ENCODE assay signal across 8 mouse cellular contexts in the genomic region with DNA sequence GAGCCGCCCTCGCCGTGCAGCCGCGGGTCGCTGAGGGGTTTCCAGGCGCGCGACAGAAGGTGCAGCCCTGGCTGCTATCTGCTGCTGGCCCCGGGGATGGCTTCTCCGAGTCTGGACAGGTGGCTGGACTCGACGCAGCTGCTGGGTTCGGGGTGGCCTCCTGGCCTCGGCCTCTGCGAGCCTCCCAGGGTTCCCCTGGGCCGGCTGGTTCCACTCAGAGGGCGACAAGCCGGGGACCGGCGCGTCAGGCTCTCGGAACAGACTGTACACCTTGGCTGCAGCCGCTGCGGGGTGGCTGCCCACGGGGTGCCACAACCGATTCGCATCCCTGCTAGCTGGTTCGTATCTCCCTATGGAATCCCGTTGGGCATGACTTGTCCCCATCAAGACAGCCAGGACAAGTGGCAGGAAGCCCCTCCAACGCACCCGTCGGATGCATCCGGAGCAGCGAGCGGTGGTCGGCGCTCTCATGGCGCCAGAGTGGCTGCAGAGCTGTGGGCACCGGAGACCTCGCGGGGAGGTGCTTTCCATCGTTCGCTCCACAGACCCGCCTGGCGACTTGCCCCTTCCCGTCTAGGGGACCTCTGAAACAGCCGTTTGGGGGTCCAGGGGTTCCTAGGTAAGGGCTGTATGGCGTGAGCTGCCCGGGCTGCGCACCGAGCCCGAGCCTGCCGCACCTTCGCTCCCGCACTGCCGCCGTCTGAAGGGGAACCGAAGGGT. TPM values are rescaled to one million over a fixed set of nuclear protein-coding genes. Genes with fewer than 3 reads are reported as not detected.
DNase-seq lines count a peak whose midpoint lies in the region; ATAC-seq and TF ChIP-seq lines count a peak whose summit lies in the region.

No protein-coding gene starts in this region.

- H3K4me1 ChIP-seq in cerebellum, adult 2 months (ENCODE audit: control insufficient read depth, insufficient read depth, low read length), result peaks cover 16% of the 10 kb centered on the region
- H3K4me1 ChIP-seq in forebrain, postnatal 0 days (ENCODE audit: insufficient read depth), result 0 out of 2 replicates have a peak, but pooled peaks cover 4% of the 10 kb centered on the region
- no peaks in the 10 kb centered on the region for H3K4me1 ChIP-seq in liver, postnatal 0 days (ENCODE audit: insufficient read depth)

- under 1% methylated on average over 59 of the region's 59 CpGs for WGBS in cerebellum, adult 2 months
- WGBS in forebrain, postnatal 0 days, result 4% methylated on average over 59 of the region's 59 CpGs
- WGBS in liver, postnatal 0 days (ENCODE audit: insufficient replicate concordance), result 1% methylated on average over 54 of the region's 59 CpGs

- TF ChIP-seq CTCF in layer of hippocampus, adult 2 months (conservative IDR thresholded peaks at IDR 0.05), result no peak
- TF ChIP-seq CTCF in cerebellum, adult 2 months (IDR thresholded peaks at IDR 0.05; ENCODE audit: borderline replicate concordance, insufficient read depth, low read depth, low read length), result no peak
- no peak for TF ChIP-seq CTCF in forebrain, postnatal 0 days (IDR thresholded peaks at IDR 0.05; ENCODE audit: low read depth)
- no peak for TF ChIP-seq CTCF in liver, postnatal 0 days (IDR thresholded peaks at IDR 0.05; ENCODE audit: low read depth)

- peak overlapping the region; percentile 47 for H3K4me2 ChIP-seq in forebrain, postnatal 0 days (ENCODE audit: low read depth)
- H3K4me2 ChIP-seq in liver, postnatal 0 days (ENCODE audit: low read depth, low read length), result peak overlapping the region; percentile 54

- no peaks in the 10 kb centered on the region for H3K27me3 ChIP-seq in cerebellum, adult 2 months (ENCODE audit: control insufficient read depth, insufficient read depth, low read length)
- H3K27me3 ChIP-seq in forebrain, postnatal 0 days (ENCODE audit: insufficient read depth, low read length), result peaks cover 59% of the 10 kb centered on the region
- peaks cover 48% of the 10 kb centered on the region for H3K27me3 ChIP-seq in liver, postnatal 0 days (ENCODE audit: insufficient read depth, low read length)

- no peak overlapping the region for H3K9ac ChIP-seq in forebrain, postnatal 0 days
- H3K9ac ChIP-seq in liver, postnatal 0 days (replicated peaks), result no peak overlapping the region

- TF ChIP-seq EP300 in liver, postnatal 0 days (IDR thresholded peaks at IDR 0.05; ENCODE audit: low read depth), result no peak

- no peak for DNase-seq in layer of hippocampus, adult 2 months (ENCODE audit: low spot score in 2 of 2)
- DNase-seq in layer of hippocampus, adult 9-11 months, result no peak
- peak; percentile 55 to 63 for DNase-seq in cerebellum, adult 2 months
- DNase-seq in forebrain, postnatal 0 days, result no peak
- DNase-seq in liver, postnatal 0 days, result no peak
- peak; percentile 16 for DNase-seq in thymus, postnatal 25 days
- DNase-seq in frontal cortex, postnatal 14 days (ENCODE audit: low spot score in 2 of 2), result no peak
- no peak for DNase-seq in layer of hippocampus, postnatal 36 days

- TF ChIP-seq POLR2A in cerebellum, adult 2 months (IDR thresholded peaks at IDR 0.05; ENCODE audit: borderline replicate concordance, insufficient read depth, low read length), result no peak

- H3K9me3 ChIP-seq in forebrain, postnatal 0 days (ENCODE audit: low read length), result no peaks in the 10 kb centered on the region
- H3K9me3 ChIP-seq in liver, postnatal 0 days (ENCODE audit: low read length), result no peaks in the 10 kb centered on the region

- peak; percentile 3; the same call in 1 of the 2 replicates for ATAC-seq in forebrain, postnatal 0 days
- no peak for ATAC-seq in liver, postnatal 0 days

- H3K4me3 ChIP-seq in layer of hippocampus, adult 2 months, result peak overlapping the region; percentile 30; the same call in 1 of the 2 replicates
- H3K4me3 ChIP-seq in cerebellum, adult 2 months (replicated peaks; ENCODE audit: insufficient read depth, low read depth, low read length), result peak overlapping the region; percentile 69
- H3K4me3 ChIP-seq in forebrain, postnatal 0 days (ENCODE audit: low read depth, low read length), result peak overlapping the region; percentile 28
- H3K4me3 ChIP-seq in liver, postnatal 0 days (ENCODE audit: low read depth, low read length), result peak overlapping the region; percentile 25; the same call in 1 of the 2 replicates

- H3K27ac ChIP-seq in layer of hippocampus, adult 2 months, result no peak overlapping the region
- H3K27ac ChIP-seq in cerebellum, adult 2 months (ENCODE audit: insufficient read depth, low read length), result peak overlapping the region; percentile 22
- no peak overlapping the region for H3K27ac ChIP-seq in forebrain, postnatal 0 days (ENCODE audit: low read depth, low read length)
- no peak overlapping the region for H3K27ac ChIP-seq in liver, postnatal 0 days (ENCODE audit: low read depth)

- no peaks in the 10 kb centered on the region for H3K36me3 ChIP-seq in forebrain, postnatal 0 days (ENCODE audit: insufficient read depth)
- H3K36me3 ChIP-seq in liver, postnatal 0 days (replicated peaks; ENCODE audit: insufficient read depth, low read length), result no peaks in the 10 kb centered on the region

RNA-seq across cellular contexts. Expression of a gene that starts 0.4 kb away (rescaled TPM):
- under 1 TPM; 0.26 to 0.71 TPM for total RNA-seq in layer of hippocampus, adult 2 months (2021)
- polyA plus RNA-seq in cerebellum, adult 2 months (2012; rRNA removed), result 18.2 and 25.0 TPM in 2 replicates
- 0.76 and 1.2 TPM in 2 replicates for total RNA-seq in forebrain, postnatal 0 days (2014; rRNA removed)
- polyA plus RNA-seq in forebrain, postnatal 0 days (2015; fragmentation: Nextera tagmentation; extraction: Ambion mirVana), result 0.10 and 0.51 TPM in 2 replicates
- 0.31 and 0.59 TPM in 2 replicates for polyA plus RNA-seq in liver, postnatal 0 days (2015; fragmentation: Nextera tagmentation; extraction: Ambion mirVana)
- under 1 TPM; 0.40 to 0.55 TPM for total RNA-seq in layer of hippocampus, postnatal 36 days (2021)

Comparison
In these comparisons a context has a peak if more than half of its experiments do, and no peak if none do; other contexts are left out.
1. DNase-seq: peak in cerebellum, adult 2 months (2 of 2) and thymus, postnatal 25 days (single experiment); none in layer of hippocampus, adult 2 months (0 of 2), layer of hippocampus, adult 9-11 months (single experiment), forebrain, postnatal 0 days (single experiment), liver, postnatal 0 days (single experiment), frontal cortex, postnatal 14 days (0 of 2) and layer of hippocampus, postnatal 36 days (0 of 2).
2. Peak in every context shown above with its lines, with median percentiles within 50 percentile points of each other: H3K4me3 ChIP-seq.